Mouse (Mus musculus) MEL (cell line): Measurements from ENCODE around the gene Eif4e1b. TPM values are rescaled to one million over a fixed set of nuclear protein-coding genes. Genes with fewer than 3 reads are reported as not detected.

Experiments used
- DNase-seq: peaks from one replicate; pipeline ENCODE4 v3.0.0; 2011; ENCODE audit warnings: low read depth, low spot score
- H3K27ac ChIP-seq: 2 replicates; pipeline ENCODE4 v1.5.1; 2012; ENCODE audit warnings: low read depth, mild to moderate bottlenecking, control low read depth, low read length, moderate library complexity; ENCODE audit not compliant: control insufficient read depth
- H3K27me3 ChIP-seq, 2 experiments: fragments of 150-350 bp in 1 of 2; sonication (generic) in 1 of 2; 2 replicates each; pipeline ENCODE4 v1.6.1; 2012; ENCODE audit warnings: low read length in 2 of 2, mild to moderate bottlenecking in 2 of 2, improper control_type of control experiment in 1 of 2, moderate library complexity in 1 of 2; ENCODE audit not compliant: insufficient read depth in 2 of 2, control insufficient read depth in 1 of 2
- H3K36me3 ChIP-seq, 2 experiments: 2 replicates each; pipeline ENCODE4 v1.6.1; 2012 to 2014; ENCODE audit warnings: low read length in 2 of 2, improper control_type of control experiment in 1 of 2, inconsistent platforms in 1 of 2, mild to moderate bottlenecking in 1 of 2; ENCODE audit not compliant: insufficient read depth in 2 of 2, control insufficient read depth in 1 of 2
- H3K4me1 ChIP-seq, 2 experiments: fragments of 150-350 bp in 1 of 2; sonication (generic) in 1 of 2; 2 replicates each; pipeline ENCODE4 v1.6.1; 2012; ENCODE audit warnings: low read length in 2 of 2, improper control_type of control experiment in 1 of 2, mild to moderate bottlenecking in 1 of 2; ENCODE audit not compliant: insufficient read depth in 2 of 2, control insufficient read depth in 1 of 2
- H3K4me3 ChIP-seq, 2 experiments: fragments of 150-350 bp in 1 of 2; sonication (generic) in 1 of 2; 2 replicates each; pipeline ENCODE4 v1.5.1; 2012; ENCODE audit warnings: low read depth in 2 of 2, low read length in 2 of 2, mild to moderate bottlenecking in 2 of 2, moderate library complexity in 2 of 2, control low read depth in 1 of 2, improper control_type of control experiment in 1 of 2; ENCODE audit not compliant: control insufficient read depth in 1 of 2, insufficient read depth in 1 of 2
- H3K79me2 ChIP-seq: 2 replicates; pipeline ENCODE4 v1.6.1; 2012; ENCODE audit warnings: mild to moderate bottlenecking, low read length, moderate library complexity; ENCODE audit not compliant: control insufficient read depth, poor library complexity, insufficient read depth
- H3K9ac ChIP-seq: 2 replicates; pipeline ENCODE4 v1.6.1; 2012; ENCODE audit warnings: low read depth, mild to moderate bottlenecking, control low read depth, low read length, moderate library complexity; ENCODE audit not compliant: control insufficient read depth, poor library complexity, severe bottlenecking
- H3K9me3 ChIP-seq: fragments of 150-350 bp; sonication (generic); replicated peaks from 2 replicates; pipeline ENCODE4 v1.6.1; 2012; ENCODE audit warnings: mild to moderate bottlenecking, low read length, improper control_type of control experiment, moderate library complexity; ENCODE audit not compliant: insufficient read depth
- CHD1 ChIP-seq: IDR thresholded peaks from 2 replicates; pipeline ENCODE4 v1.6.1; 2012; ENCODE audit warnings: low read depth, mild to moderate bottlenecking, inconsistent platforms, low read length, improper control_type of control experiment
- CHD2 ChIP-seq: IDR thresholded peaks from 2 replicates; pipeline ENCODE4 v1.6.1; 2011; ENCODE audit warnings: low read length, improper control_type of control experiment
- CTCF ChIP-seq, 3 experiments: IDR thresholded peaks in 2 of 3; conservative IDR thresholded peaks in 1 of 3; 2 replicates each; pipeline ENCODE4 v1.5.1; 2011 to 2012; ENCODE audit warnings: low read length in 3 of 3, low read depth in 2 of 3, mild to moderate bottlenecking in 2 of 3, improper control_type of control experiment in 1 of 3, inconsistent platforms in 1 of 3, mixed read lengths in 1 of 3, moderate library complexity in 1 of 3; ENCODE audit not compliant: control insufficient read depth in 1 of 3, insufficient read depth in 1 of 3, poor library complexity in 1 of 3, severe bottlenecking in 1 of 3
- E2F4 ChIP-seq: IDR thresholded peaks from 2 replicates; pipeline ENCODE4 v1.6.1; 2011; ENCODE audit warnings: low read depth, low read length, improper control_type of control experiment, borderline replicate concordance
- ELF1 ChIP-seq: IDR thresholded peaks from 2 replicates; pipeline ENCODE4 v1.6.1; 2014; ENCODE audit warnings: low read depth, mild to moderate bottlenecking, inconsistent platforms, low read length, improper control_type of control experiment, moderate library complexity
- EP300 ChIP-seq, 2 experiments: IDR thresholded peaks; 2 replicates each; pipeline ENCODE4 v1.6.1; 2011; ENCODE audit warnings: improper control_type of control experiment in 2 of 2, low read length in 2 of 2, low read depth in 1 of 2, mild to moderate bottlenecking in 1 of 2
- GABPA ChIP-seq: IDR thresholded peaks from 2 replicates; pipeline ENCODE4 v1.6.1; 2012; ENCODE audit warnings: low read depth, mild to moderate bottlenecking, inconsistent platforms, low read length, improper control_type of control experiment, moderate library complexity
- GATA1 ChIP-seq: IDR thresholded peaks from 2 replicates; pipeline ENCODE4 v1.6.1; 2011; ENCODE audit warnings: low read depth, low read length, improper control_type of control experiment
- HCFC1 ChIP-seq: IDR thresholded peaks from 2 replicates; pipeline ENCODE4 v1.6.1; 2012; ENCODE audit warnings: low read depth, mild to moderate bottlenecking, inconsistent platforms, low read length, improper control_type of control experiment, moderate library complexity
- JUND ChIP-seq: IDR thresholded peaks from 2 replicates; pipeline ENCODE4 v1.6.1; 2011; ENCODE audit warnings: low read depth, mild to moderate bottlenecking, improper control_type of control experiment, low read length
- KAT2A ChIP-seq: conservative IDR thresholded peaks from 2 replicates; pipeline ENCODE4 v1.6.1; 2012; ENCODE audit warnings: low read depth, low read length, improper control_type of control experiment, inconsistent platforms
- MAFK ChIP-seq: IDR thresholded peaks from 2 replicates; pipeline ENCODE4 v1.6.1; 2011; ENCODE audit warnings: low read depth, mild to moderate bottlenecking, low read length, improper control_type of control experiment, borderline replicate concordance
- MYB ChIP-seq: IDR thresholded peaks from 2 replicates; pipeline ENCODE4 v1.6.1; 2011; ENCODE audit warnings: mild to moderate bottlenecking, low read depth, low read length, improper control_type of control experiment
- MYC ChIP-seq: IDR thresholded peaks from 2 replicates; pipeline ENCODE4 v1.6.1; 2011; ENCODE audit warnings: low read depth, mild to moderate bottlenecking, low read length, improper control_type of control experiment, moderate library complexity
- NELFE ChIP-seq: IDR thresholded peaks from 2 replicates; pipeline ENCODE4 v1.6.1; 2011; ENCODE audit warnings: low read depth, low read length, improper control_type of control experiment
- NRF1 ChIP-seq: IDR thresholded peaks from 2 replicates; pipeline ENCODE4 v1.6.1; 2014; ENCODE audit warnings: low read depth, mild to moderate bottlenecking, inconsistent platforms, low read length, improper control_type of control experiment, moderate library complexity; ENCODE audit not compliant: poor library complexity, insufficient read depth, severe bottlenecking
- POLR2A ChIP-seq, 2 experiments: IDR thresholded peaks; 2 replicates each; pipeline ENCODE4 v1.6.1; 2011 to 2012; ENCODE audit warnings: low read length in 2 of 2, mild to moderate bottlenecking in 2 of 2, control low read depth in 1 of 2, improper control_type of control experiment in 1 of 2, low read depth in 1 of 2, moderate library complexity in 1 of 2; ENCODE audit not compliant: control insufficient read depth in 1 of 2, insufficient read depth in 1 of 2, poor library complexity in 1 of 2
- POLR2AphosphoS2 ChIP-seq: IDR thresholded peaks from 2 replicates; pipeline ENCODE4 v1.6.1; 2011; ENCODE audit warnings: low read length, improper control_type of control experiment
- POLR2AphosphoS5 ChIP-seq: IDR thresholded peaks from 2 replicates; pipeline ENCODE4 v1.6.1; 2012; ENCODE audit warnings: low read depth, borderline replicate concordance, mild to moderate bottlenecking, inconsistent platforms, low read length, moderate library complexity, mixed read lengths
- RCOR1 ChIP-seq: IDR thresholded peaks from 2 replicates; pipeline ENCODE4 v1.6.1; 2012; ENCODE audit warnings: low read depth, mild to moderate bottlenecking, inconsistent platforms, low read length, improper control_type of control experiment
- SIN3A ChIP-seq: IDR thresholded peaks from 2 replicates; pipeline ENCODE4 v1.6.1; 2012; ENCODE audit warnings: low read length, improper control_type of control experiment, inconsistent platforms
- TAL1 ChIP-seq: IDR thresholded peaks from 2 replicates; pipeline ENCODE4 v1.6.1; 2012; ENCODE audit warnings: mild to moderate bottlenecking, inconsistent platforms, low read length, moderate library complexity, mixed read lengths
- USF2 ChIP-seq, 2 experiments: IDR thresholded peaks; 2 replicates each; pipeline ENCODE4 v1.6.1; 2011 to 2012; ENCODE audit warnings: improper control_type of control experiment in 2 of 2, low read length in 2 of 2, borderline replicate concordance in 1 of 2, inconsistent platforms in 1 of 2, low read depth in 1 of 2, mild to moderate bottlenecking in 1 of 2; ENCODE audit not compliant: insufficient read depth in 1 of 2
- ZC3H11A ChIP-seq: IDR thresholded peaks from 2 replicates; pipeline ENCODE4 v1.6.1; 2012; ENCODE audit warnings: low read depth, mild to moderate bottlenecking, inconsistent platforms, low read length, improper control_type of control experiment
- ZKSCAN1 ChIP-seq: IDR thresholded peaks from 2 replicates; pipeline ENCODE4 v1.6.1; 2012; ENCODE audit warnings: low read depth, mild to moderate bottlenecking, inconsistent platforms, low read length, improper control_type of control experiment, moderate library complexity
- ZNF384 ChIP-seq: IDR thresholded peaks from 2 replicates; pipeline ENCODE4 v1.6.1; 2012; ENCODE audit warnings: low read depth, mild to moderate bottlenecking, inconsistent platforms, low read length, improper control_type of control experiment
- polyA plus RNA-seq, 2 experiments: library from polyadenylated mRNA; stranded (reverse) in 1 of 2; unstranded in 1 of 2; fragments of >175 nt in 1 of 2; fragments of >200 nt in 1 of 2; gene quantifications; 2 replicates each; pipeline versions ENCODE4 v1.2.1 to v1.2.4; 2012; ENCODE audit warnings: low replicate concordance in 2 of 2, low read depth in 1 of 2; ENCODE audit not compliant: insufficient read length in 2 of 2, insufficient read depth in 1 of 2, missing spikeins in 1 of 2
- total RNA-seq: library from RNA; depleted of rRNA; stranded (reverse); fragments of 300-350 nt; gene quantifications from 2 replicates; pipeline ENCODE4 v1.2.3, GENCODE M21; 2012

Gene Eif4e1b
- total and polyA plus RNA-seq, 3 experiments: not detected

DNA sequence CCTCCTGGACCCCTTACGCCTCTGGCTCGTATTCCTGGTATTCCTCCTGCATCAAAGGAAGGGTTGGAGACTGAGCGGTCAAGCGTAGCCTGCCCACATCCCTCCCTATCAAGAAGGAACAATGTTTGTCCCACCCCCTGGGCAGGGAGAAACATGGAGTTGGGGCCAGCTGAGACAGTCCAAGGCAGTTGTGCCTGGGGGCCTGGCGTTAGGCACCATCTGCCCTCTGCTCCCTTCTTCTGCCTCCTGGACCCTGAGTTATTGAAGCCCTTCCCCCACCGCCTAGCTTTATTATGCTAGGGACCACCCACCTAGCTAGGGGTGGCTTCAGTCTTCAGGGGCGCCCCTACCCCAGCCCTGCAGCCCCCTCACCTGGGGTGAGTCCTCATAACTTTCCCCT, 24.3 kb upstream of the Eif4e1b start:
- H3K27me3 ChIP-seq: no peaks in the 10 kb centered on the region
- no peaks in the 10 kb centered on the region for H3K79me2 ChIP-seq
- H3K4me1 ChIP-seq: no peaks in the 10 kb centered on the region
- no peaks in the 10 kb centered on the region for H3K36me3 ChIP-seq
- H3K4me3 ChIP-seq: no peak overlapping the region
- DNase-seq: no peak
- no peaks in the 10 kb centered on the region for H3K9me3 ChIP-seq
- H3K27ac ChIP-seq: no peak overlapping the region
- no peak overlapping the region for H3K9ac ChIP-seq
- TF ChIP-seq ZC3H11A (no peak), RCOR1 (no peak), USF2 (IDR thresholded peaks at IDR 0.05; ENCODE audit: borderline replicate concordance in 1 of 2, insufficient read depth in 1 of 2, low read depth in 1 of 2, low read length in 2 of 2) (no peak), JUND (no peak), NELFE (no peak), E2F4 (no peak), MYB (no peak), ZKSCAN1 (no peak), GABPA (no peak), SIN3A (no peak), ELF1 (no peak), POLR2AphosphoS5 (no peak), EP300 (IDR thresholded peaks at IDR 0.05; ENCODE audit: low read depth in 1 of 2, low read length in 2 of 2) (no peak), CHD2 (no peak), KAT2A (no peak), CTCF (IDR thresholded peaks at IDR 0.05 in 2 of 3, conservative IDR thresholded peaks at IDR 0.05 in 1 of 3; ENCODE audit: control insufficient read depth in 1 of 3, insufficient read depth in 1 of 3, low read depth in 2 of 3, low read length in 3 of 3, poor library complexity in 1 of 3, severe bottlenecking in 1 of 3) (no peak), HCFC1 (no peak)

DNA sequence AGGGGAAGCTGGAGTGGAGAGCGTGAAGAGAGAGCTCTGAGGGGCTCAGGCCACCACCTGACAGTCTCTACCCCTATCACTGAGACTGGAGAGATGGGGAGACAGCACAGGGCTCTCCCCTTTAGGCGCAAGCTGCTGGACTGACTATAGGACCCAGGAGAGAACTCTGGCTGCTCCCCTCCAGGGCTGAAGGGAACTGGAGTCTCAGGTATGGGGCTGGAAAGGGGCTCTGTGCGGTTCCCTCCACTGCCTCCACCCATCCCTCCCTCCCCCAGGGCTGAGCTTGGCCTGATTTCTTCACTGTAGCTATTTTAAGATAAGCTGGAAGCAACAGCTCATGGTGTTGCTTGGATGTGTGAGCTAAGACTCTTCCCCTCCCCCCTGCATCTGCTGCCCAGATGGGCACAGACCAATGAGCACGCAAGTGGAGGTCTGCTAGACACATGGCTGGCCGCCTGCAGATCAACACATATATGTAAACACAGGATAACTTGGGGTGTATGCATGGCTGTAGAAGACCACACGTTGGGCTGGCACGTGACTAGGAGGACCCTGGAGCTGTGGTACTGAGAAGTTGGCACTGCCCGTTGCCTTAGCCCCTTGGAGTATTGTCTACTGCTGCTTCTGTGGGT, 23.5 kb upstream of the Eif4e1b start:
- H3K27me3 ChIP-seq: no peaks in the 10 kb centered on the region
- TF ChIP-seq NRF1 (no peak), POLR2AphosphoS2 (no peak), MAFK (no peak), NELFE (no peak), POLR2A (IDR thresholded peaks at IDR 0.05; ENCODE audit: control insufficient read depth in 1 of 2, insufficient read depth in 1 of 2, low read depth in 1 of 2, low read length in 2 of 2, poor library complexity in 1 of 2) (no peak), ZNF384 (no peak), KAT2A (no peak), ZKSCAN1 (no peak), GATA1 (no peak), CHD2 (no peak), CHD1 (no peak), TAL1 (no peak), MYC (no peak)

More for the DNA sequence above, 23.5 kb upstream of the Eif4e1b start:
- H3K4me1 ChIP-seq: no peaks in the 10 kb centered on the region
- H3K9ac ChIP-seq: no peak overlapping the region
- no peaks in the 10 kb centered on the region for H3K36me3 ChIP-seq
- no peak overlapping the region for H3K27ac ChIP-seq
- H3K9me3 ChIP-seq: no peaks in the 10 kb centered on the region
- no peak overlapping the region for H3K4me3 ChIP-seq
- no peaks in the 10 kb centered on the region for H3K79me2 ChIP-seq
- no peak for DNase-seq
